8 mouse cellular contexts compared by ENCODE assay signal in genomic region chr4:155490456-155490855, GRCm38 (mm10). TPM values are rescaled to one million over a fixed set of nuclear protein-coding genes. Genes with fewer than 3 reads are reported as not detected.
DNase-seq lines count a peak whose midpoint lies in the region; ATAC-seq and TF ChIP-seq lines count a peak whose summit lies in the region.

No protein-coding gene starts in this region.

- no peaks in the 10 kb centered on the region for H3K9me3 ChIP-seq in heart, embryonic 13.5 days
- no peaks in the 10 kb centered on the region for H3K9me3 ChIP-seq in embryonic facial prominence, embryonic 12.5 days
- no peaks in the 10 kb centered on the region for H3K9me3 ChIP-seq in intestine, postnatal 0 days (ENCODE audit: control insufficient read depth)
- no peaks in the 10 kb centered on the region for H3K9me3 ChIP-seq in midbrain, embryonic 13.5 days

- H3K4me1 ChIP-seq in heart, embryonic 13.5 days: peaks cover 74% of the 10 kb centered on the region
- peaks cover 42% of the 10 kb centered on the region for H3K4me1 ChIP-seq in embryonic facial prominence, embryonic 12.5 days
- peaks cover 28% of the 10 kb centered on the region for H3K4me1 ChIP-seq in intestine, postnatal 0 days (replicated peaks; ENCODE audit: control insufficient read depth, insufficient read depth, low read length)
- H3K4me1 ChIP-seq in midbrain, embryonic 13.5 days (replicated peaks): peaks cover 52% of the 10 kb centered on the region

- 27% methylated on average over 5 of the region's 5 CpGs for WGBS in heart, embryonic 13.5 days
- WGBS in embryonic facial prominence, embryonic 12.5 days: 26% methylated on average over 5 of the region's 5 CpGs
- WGBS in intestine, postnatal 0 days: 10% methylated on average over 5 of the region's 5 CpGs
- WGBS in midbrain, embryonic 13.5 days: 26% methylated on average over 5 of the region's 5 CpGs

- peak overlapping the region; percentile 89 for H3K4me2 ChIP-seq in heart, embryonic 13.5 days
- H3K4me2 ChIP-seq in embryonic facial prominence, embryonic 12.5 days (replicated peaks): peak overlapping the region; percentile 76
- peak overlapping the region; percentile 84 for H3K4me2 ChIP-seq in intestine, postnatal 0 days (replicated peaks; ENCODE audit: low read depth)
- peak overlapping the region; percentile 80 for H3K4me2 ChIP-seq in midbrain, embryonic 13.5 days (replicated peaks)

- no peaks in the 10 kb centered on the region for H3K36me3 ChIP-seq in heart, embryonic 13.5 days
- H3K36me3 ChIP-seq in embryonic facial prominence, embryonic 12.5 days: no peaks in the 10 kb centered on the region
- no peaks in the 10 kb centered on the region for H3K36me3 ChIP-seq in intestine, postnatal 0 days (ENCODE audit: control insufficient read depth, insufficient read depth)
- no peaks in the 10 kb centered on the region for H3K36me3 ChIP-seq in midbrain, embryonic 13.5 days

- peak overlapping the region; percentile 79 for H3K4me3 ChIP-seq in heart, embryonic 13.5 days
- peak overlapping the region; percentile 99 for H3K4me3 ChIP-seq in embryonic facial prominence, embryonic 12.5 days
- H3K4me3 ChIP-seq in intestine, postnatal 0 days (ENCODE audit: low read depth, low read length): peak overlapping the region; percentile 97
- H3K4me3 ChIP-seq in midbrain, embryonic 13.5 days (replicated peaks): peak overlapping the region; percentile 99

- DNase-seq in heart, adult 8-10 months (ENCODE audit: low spot score): no peak
- DNase-seq in left cerebral cortex, adult 8-10 months (ENCODE audit: low spot score in 2 of 2): no peak
- no peak for DNase-seq in testis, postnatal 14 days (ENCODE audit: low spot score)
- DNase-seq in yolk sac, embryonic 10.5 days (ENCODE audit: low spot score): no peak

- peak overlapping the region; percentile 100 for H3K9ac ChIP-seq in heart, embryonic 13.5 days
- peak overlapping the region; percentile 100 for H3K9ac ChIP-seq in embryonic facial prominence, embryonic 12.5 days
- peak overlapping the region; percentile 100 for H3K9ac ChIP-seq in intestine, postnatal 0 days (ENCODE audit: low read depth, low read length)
- H3K9ac ChIP-seq in midbrain, embryonic 13.5 days (replicated peaks): peak overlapping the region; percentile 100

- TF ChIP-seq CTCF in intestine, postnatal 0 days (IDR thresholded peaks at IDR 0.05; ENCODE audit: low read depth): no peak

- H3K27me3 ChIP-seq in heart, embryonic 13.5 days (replicated peaks): no peaks in the 10 kb centered on the region
- no peaks in the 10 kb centered on the region for H3K27me3 ChIP-seq in embryonic facial prominence, embryonic 12.5 days
- no peaks in the 10 kb centered on the region for H3K27me3 ChIP-seq in intestine, postnatal 0 days (replicated peaks; ENCODE audit: control insufficient read depth, insufficient read depth, low read length)
- no peaks in the 10 kb centered on the region for H3K27me3 ChIP-seq in midbrain, embryonic 13.5 days

- ATAC-seq in heart, embryonic 13.5 days (ENCODE audit: extremely low read depth, insufficient number of reproducible peaks, low FRiP score, low TSS enrichment): no peak
- no peak for ATAC-seq in embryonic facial prominence, embryonic 12.5 days (ENCODE audit: insufficient number of reproducible peaks, insufficient read depth, low FRiP score, low TSS enrichment)
- ATAC-seq in intestine, postnatal 0 days: no peak
- ATAC-seq in midbrain, embryonic 13.5 days: no peak

- H3K27ac ChIP-seq in heart, embryonic 13.5 days (replicated peaks): peak overlapping the region; percentile 93
- H3K27ac ChIP-seq in embryonic facial prominence, embryonic 12.5 days: peak overlapping the region; percentile 97
- peak overlapping the region; percentile 96 for H3K27ac ChIP-seq in intestine, postnatal 0 days (ENCODE audit: low read depth, low read length)
- peak overlapping the region; percentile 96 for H3K27ac ChIP-seq in midbrain, embryonic 13.5 days

RNA-seq across cellular contexts. Expression of gene Gnb1, which starts 0.7 kb away (rescaled TPM):
- 345 and 378 TPM in 2 replicates for polyA plus RNA-seq in heart, embryonic 13.5 days (2015; fragmentation: Nextera tagmentation; extraction: Ambion mirVana)
- total RNA-seq in heart, adult 8-10 months (2022): 100 to 1,000 TPM; 136 to 150 (median 142) TPM
- 570 and 588 TPM in 2 replicates for polyA plus RNA-seq in embryonic facial prominence, embryonic 12.5 days (2016; fragmentation: Nextera tagmentation; extraction: Ambion mirVana)
- 336 and 354 TPM in 2 replicates for polyA plus RNA-seq in intestine, postnatal 0 days (2015; fragmentation: Nextera tagmentation; extraction: Ambion mirVana)
- 1,008 and 1,072 TPM in 2 replicates for polyA plus RNA-seq in midbrain, embryonic 13.5 days (2015; fragmentation: Nextera tagmentation; extraction: Ambion mirVana)
- 100 to 1,000 TPM; 790 to 898 (median 858) TPM for total RNA-seq in left cerebral cortex, adult 8-10 months (2022)

RNA-seq across cellular contexts. Expression of gene Tmem52, which starts 21.5 kb away (rescaled TPM):
- polyA plus RNA-seq in heart, embryonic 13.5 days (2015; fragmentation: Nextera tagmentation; extraction: Ambion mirVana): not detected in 2 replicates
- total RNA-seq in heart, adult 8-10 months (2022): 1 to 10 TPM; 4.2 to 9.6 (median 6.2) TPM
- not detected in 2 replicates for polyA plus RNA-seq in embryonic facial prominence, embryonic 12.5 days (2016; fragmentation: Nextera tagmentation; extraction: Ambion mirVana)
- polyA plus RNA-seq in intestine, postnatal 0 days (2015; fragmentation: Nextera tagmentation; extraction: Ambion mirVana): 15.9 and 16.2 TPM in 2 replicates
- not detected in 2 replicates for polyA plus RNA-seq in midbrain, embryonic 13.5 days (2015; fragmentation: Nextera tagmentation; extraction: Ambion mirVana)
- total RNA-seq in left cerebral cortex, adult 8-10 months (2022): 1 to 10 TPM in 3 of 4 experiments, under 1 TPM in 1; 0.41 to 2.0 (median 1.7) TPM

Comparison
In these comparisons a context has a peak if more than half of its experiments do, and no peak if none do; other contexts are left out.
1. RNA of gene Tmem52, which starts 21.5 kb away (polyA plus RNA-seq): 15.9 to 16.2 TPM in intestine, postnatal 0 days; not detected in heart, embryonic 13.5 days, not detected in midbrain, embryonic 13.5 days and not detected in embryonic facial prominence, embryonic 12.5 days; every median in the first group is over 10 times any median in the second.
2. Peak in every context shown above with its lines, with median percentiles within 50 percentile points of each other: H3K27ac ChIP-seq, H3K4me2 ChIP-seq, H3K4me3 ChIP-seq and H3K9ac ChIP-seq.